Mouse (Mus musculus) limb, embryonic 15.5 days (tissue): Measurements from ENCODE around the gene Tigit. TPM values are rescaled to one million over a fixed set of nuclear protein-coding genes. Genes with fewer than 3 reads are reported as not detected.

Source experiments
- ATAC-seq: fragments of 200-750 bp; cut with Nextera tagmentation; 2 replicates; pipeline ENCODE4 v1.8.0; 2017; ENCODE audit warnings: low read depth, moderate TSS enrichment; ENCODE audit not compliant: insufficient number of reproducible peaks, low FRiP score, low TSS enrichment
- H3K27ac ChIP-seq: fragments of 300-500 bp; sonication (generic); 2 replicates; pipeline ENCODE4 v1.5.1; 2015; ENCODE audit warnings: moderate library complexity, mild to moderate bottlenecking, inconsistent platforms
- H3K27me3 ChIP-seq: fragments of 300-500 bp; sonication (generic); 2 replicates; pipeline ENCODE4 v1.6.1; 2015; ENCODE audit warnings: inconsistent platforms
- H3K36me3 ChIP-seq: fragments of 300-500 bp; sonication (generic); 2 replicates; pipeline ENCODE4 v1.6.1; 2015; ENCODE audit warnings: inconsistent platforms
- H3K4me1 ChIP-seq: fragments of 300-500 bp; sonication (generic); 2 replicates; pipeline ENCODE4 v1.6.1; 2015; ENCODE audit warnings: inconsistent platforms
- H3K4me2 ChIP-seq: fragments of 300-500 bp; sonication (generic); 2 replicates; pipeline ENCODE4 v1.6.1; 2015; ENCODE audit warnings: mild to moderate bottlenecking, inconsistent platforms
- H3K4me3 ChIP-seq: fragments of 300-500 bp; sonication (generic); 2 replicates; pipeline ENCODE4 v1.5.1; 2015; ENCODE audit warnings: mild to moderate bottlenecking, inconsistent platforms
- H3K9ac ChIP-seq: fragments of 300-500 bp; sonication (generic); 2 replicates; pipeline ENCODE4 v1.6.1; 2015; ENCODE audit warnings: inconsistent platforms
- H3K9me3 ChIP-seq: fragments of 300-500 bp; sonication (generic); 2 replicates; pipeline ENCODE4 v1.6.1; 2016; ENCODE audit warnings: inconsistent platforms
- WGBS: fragments of 180-500 bp; shearing (Covaris S2); methylation state at CpG from one replicate; pipeline ENCODE4 v1.1.7; 2015; 5-methylcytosine and 5-hydroxymethylcytosine counted together
- microRNA counts: library from miRNA; unstranded; fragments of <30 nt; microRNA quantifications from one replicate; lab custom pipeline; 2016
- microRNA-seq: library from miRNA; unstranded; fragments of <30 nt; microRNA quantifications from one replicate; pipeline ENCODE4, GENCODE M21; 2016
- polyA plus RNA-seq: library from polyadenylated mRNA; unstranded; fragments of >200 nt; fragmentation: Nextera tagmentation; extraction: Ambion mirVana; gene quantifications from 2 replicates; pipeline ENCODE4 v1.2.1, GENCODE M21; 2015

Tigit gene
- polyA plus RNA-seq, 1 experiment from 2014 or later: not detected

DNA sequence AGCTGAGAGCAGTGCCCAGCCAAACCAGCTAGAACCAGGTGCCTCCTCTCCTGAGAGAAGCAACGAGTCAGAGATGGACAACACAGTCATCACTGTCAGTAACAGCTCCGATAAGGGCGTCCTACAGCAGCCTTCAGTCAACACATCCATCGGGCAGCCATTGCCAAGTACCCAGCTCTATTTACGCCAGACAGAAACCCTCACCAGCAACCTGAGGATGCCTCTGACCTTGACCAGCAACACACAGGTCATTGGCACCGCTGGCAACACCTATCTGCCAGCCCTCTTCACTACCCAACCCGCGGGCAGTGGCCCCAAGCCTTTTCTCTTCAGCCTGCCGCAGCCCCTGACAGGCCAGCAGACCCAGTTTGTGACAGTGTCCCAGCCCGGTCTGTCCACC lies 53.6 kb downstream of the Tigit start:
- 91% methylated on average over 10 of the region's 10 CpGs for WGBS
- Histone ChIP-seq H3K36me3 (peaks cover 12% of the 10 kb centered on the region; the same call in 1 of the 2 replicates), H3K4me3 (no peak overlapping the region), H3K9ac (no peak overlapping the region), H3K27ac (no peak overlapping the region), H3K27me3 (no peaks in the 10 kb centered on the region), H3K4me2 (no peak overlapping the region), H3K4me1 (no peaks in the 10 kb centered on the region), H3K9me3 (no peaks in the 10 kb centered on the region)
- ATAC-seq: no peak

DNA sequence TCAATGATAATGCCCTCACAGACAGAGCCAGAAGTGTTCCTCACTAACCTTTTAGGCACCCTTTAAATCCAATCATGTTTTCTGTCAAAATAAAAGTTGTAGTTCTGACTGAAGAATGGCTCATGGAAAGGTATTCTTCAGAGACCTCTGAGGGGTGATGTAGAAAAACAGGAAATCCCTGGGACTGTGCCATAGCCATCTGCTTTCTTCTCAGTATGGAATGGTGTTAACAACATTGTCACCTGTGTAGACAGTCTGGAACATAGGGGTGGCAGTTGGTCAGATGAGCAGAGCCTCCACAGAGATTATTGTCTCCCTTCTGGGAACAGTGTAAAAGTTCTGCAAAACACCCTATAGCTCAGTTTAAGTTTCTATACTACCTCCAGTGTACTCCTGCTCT lies 55.9 kb downstream of the Tigit start:
- H3K4me3 ChIP-seq: no peak overlapping the region
- peaks cover 12% of the 10 kb centered on the region; the same call in 1 of the 2 replicates for H3K36me3 ChIP-seq
- no peak overlapping the region for H3K9ac ChIP-seq
- peaks cover 7% of the 10 kb centered on the region; the same call in 1 of the 2 replicates for H3K4me1 ChIP-seq
- no peaks in the 10 kb centered on the region for H3K9me3 ChIP-seq
- no peak for ATAC-seq
- no peak overlapping the region for H3K27ac ChIP-seq
- no peak overlapping the region for H3K4me2 ChIP-seq
- no peaks in the 10 kb centered on the region for H3K27me3 ChIP-seq

DNA sequence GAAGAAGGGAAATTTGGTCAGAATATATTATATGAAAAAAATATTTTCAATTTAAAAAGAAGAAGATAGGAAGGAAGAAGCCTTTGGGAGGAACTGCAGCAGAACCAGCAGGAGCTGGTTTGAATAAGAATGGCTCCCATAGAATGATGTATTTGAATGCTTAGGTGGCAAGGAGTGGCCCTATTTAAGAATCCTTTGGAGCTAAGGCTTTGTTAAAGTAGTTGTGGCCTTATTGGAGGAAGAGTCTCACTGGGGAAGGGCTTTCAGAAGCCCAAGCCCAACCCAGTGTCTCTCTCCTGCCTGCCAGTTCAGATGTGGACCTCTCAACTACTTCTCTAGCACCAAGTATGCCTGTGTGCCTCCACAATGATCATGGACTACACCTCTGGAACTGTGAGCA lies 56.9 kb downstream of the Tigit start:
- no peaks in the 10 kb centered on the region for H3K27me3 ChIP-seq
- H3K36me3 ChIP-seq: peaks cover 12% of the 10 kb centered on the region; the same call in 1 of the 2 replicates
- ATAC-seq: no peak

DNA sequence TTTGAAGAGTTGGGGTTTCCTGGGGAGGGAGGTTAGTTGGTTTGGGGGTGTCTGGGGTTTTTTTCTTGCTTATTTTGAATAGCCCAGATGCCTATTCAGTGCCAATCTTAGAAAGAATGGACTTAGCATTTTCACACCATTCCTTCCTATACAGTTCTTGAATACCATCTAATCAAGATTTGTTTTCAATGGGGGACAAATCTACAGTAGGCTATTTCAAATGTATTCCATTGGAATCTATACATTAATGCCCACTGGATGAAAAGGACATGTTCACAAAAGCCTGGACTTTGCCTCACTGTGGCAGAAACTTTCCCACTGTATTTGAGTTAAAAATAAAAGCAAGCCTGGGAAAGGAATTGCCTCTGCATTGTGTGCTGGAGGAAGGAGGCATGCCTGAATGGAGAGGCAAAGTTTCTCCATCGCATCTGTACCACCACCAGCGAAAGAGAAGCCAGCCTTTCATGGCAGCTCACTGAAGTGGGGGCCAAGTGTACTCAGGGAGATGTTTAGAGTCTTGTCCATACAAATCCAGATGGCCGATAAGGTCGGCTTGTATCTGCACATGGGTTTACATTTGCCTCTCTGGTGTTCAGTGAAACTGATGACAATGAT lies 59.4 kb downstream of the Tigit start:
- Histone ChIP-seq H3K27ac (no peak overlapping the region), H3K9me3 (no peaks in the 10 kb centered on the region), H3K9ac (no peak overlapping the region), H3K27me3 (no peaks in the 10 kb centered on the region), H3K4me1 (peaks cover 7% of the 10 kb centered on the region; the same call in 1 of the 2 replicates), H3K4me3 (no peak overlapping the region), H3K4me2 (no peak overlapping the region), H3K36me3 (0 out of 2 replicates have a peak, but pooled peaks cover under 1% of the 10 kb centered on the region)
- ATAC-seq: no peak
- 75% methylated on average over 4 of the region's 4 CpGs for WGBS

More for the DNA sequence above, 56.9 kb downstream of the Tigit start:
- Histone ChIP-seq H3K9me3 (no peaks in the 10 kb centered on the region), H3K27ac (no peak overlapping the region), H3K9ac (no peak overlapping the region), H3K4me3 (no peak overlapping the region), H3K4me1 (peaks cover 7% of the 10 kb centered on the region; the same call in 1 of the 2 replicates), H3K4me2 (no peak overlapping the region)

DNA sequence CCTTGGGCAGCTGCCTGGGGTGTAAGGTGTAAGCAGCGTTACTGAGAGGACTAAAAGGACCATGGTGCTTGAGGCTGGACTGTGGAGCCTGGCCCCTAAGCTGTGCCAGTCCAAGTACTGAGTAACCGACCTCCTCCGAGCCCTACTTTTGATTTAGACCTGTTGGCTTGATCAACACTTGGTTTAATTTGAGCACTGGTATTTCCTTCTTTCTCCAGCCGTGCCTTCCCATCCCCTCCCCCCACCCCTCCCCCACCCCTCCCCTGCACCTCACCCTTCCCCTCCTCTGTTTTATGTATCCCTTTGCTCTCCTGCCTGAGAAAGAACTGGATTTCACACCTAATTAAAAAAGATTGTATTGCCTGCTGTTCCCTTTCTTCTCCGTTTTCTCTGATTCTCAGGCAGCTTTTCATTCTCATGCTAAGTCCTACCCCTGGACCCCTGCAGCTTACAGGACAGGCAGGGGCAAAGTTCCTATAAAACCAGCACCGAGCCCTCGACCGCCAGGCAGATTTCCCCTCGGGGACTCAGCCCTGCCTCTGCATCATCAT lies 60.3 kb downstream of the Tigit start:
- H3K4me3 ChIP-seq: no peak overlapping the region
- WGBS: 11% methylated on average over 9 of the region's 9 CpGs
- no peak for ATAC-seq

DNA sequence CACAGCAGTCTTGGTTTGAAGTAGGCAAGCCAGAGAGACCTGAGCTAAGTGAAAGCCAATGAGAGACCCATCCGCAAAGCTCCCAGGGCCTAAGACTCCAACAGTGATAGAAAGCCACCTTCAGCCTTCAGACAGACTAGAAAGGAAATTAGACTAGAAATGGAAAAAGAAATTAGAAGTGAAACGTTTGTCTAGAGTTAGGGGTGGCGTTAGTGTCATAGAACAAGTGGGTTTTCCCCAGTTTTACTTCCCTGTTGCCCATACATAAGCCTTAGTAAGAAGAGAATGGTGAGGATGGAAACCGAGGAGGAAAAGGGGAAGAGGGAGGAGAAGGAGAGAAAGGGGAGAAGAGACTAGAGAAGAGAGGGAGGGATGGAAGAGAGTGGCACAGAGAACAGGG lies 61.4 kb downstream of the Tigit start:
- no peak for ATAC-seq
- Histone ChIP-seq H3K9ac (no peak overlapping the region), H3K4me3 (no peak overlapping the region), H3K36me3 (no peaks in the 10 kb centered on the region), H3K27ac (no peak overlapping the region), H3K4me1 (peaks cover 7% of the 10 kb centered on the region; the same call in 1 of the 2 replicates), H3K27me3 (no peaks in the 10 kb centered on the region), H3K4me2 (no peak overlapping the region), H3K9me3 (no peaks in the 10 kb centered on the region)
- WGBS: 70% methylated on average over 4 of the region's 4 CpGs

More for the DNA sequence above, 60.3 kb downstream of the Tigit start:
- H3K4me1 ChIP-seq: peaks cover 7% of the 10 kb centered on the region; the same call in 1 of the 2 replicates
- no peaks in the 10 kb centered on the region for H3K27me3 ChIP-seq
- H3K9me3 ChIP-seq: no peaks in the 10 kb centered on the region
- H3K27ac ChIP-seq: no peak overlapping the region
- H3K36me3 ChIP-seq: no peaks in the 10 kb centered on the region
- H3K4me2 ChIP-seq: no peak overlapping the region
- H3K9ac ChIP-seq: no peak overlapping the region

DNA sequence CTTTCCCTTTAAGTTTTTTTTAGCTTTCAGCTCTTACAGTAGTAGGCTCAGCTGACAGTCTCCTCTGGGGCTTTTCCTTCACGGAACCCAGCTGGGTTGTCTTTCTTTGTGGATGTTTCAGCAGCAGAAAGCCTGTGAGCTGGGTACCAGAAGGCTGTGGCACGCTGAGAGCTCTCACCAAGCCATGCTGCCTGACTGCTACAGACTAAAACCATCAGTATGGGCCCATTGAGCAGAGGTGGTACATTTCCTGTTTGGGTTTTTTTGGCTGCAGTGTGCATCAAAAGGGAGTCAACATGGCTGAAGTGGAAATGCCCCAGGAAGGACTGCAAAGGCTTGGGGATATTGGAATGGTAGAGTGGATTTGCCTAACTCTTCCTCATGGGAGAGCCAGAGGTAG lies 64.2 kb downstream of the Tigit start:
- Histone ChIP-seq H3K4me2 (no peak overlapping the region), H3K4me3 (no peak overlapping the region), H3K27me3 (no peaks in the 10 kb centered on the region), H3K27ac (no peak overlapping the region), H3K9ac (no peak overlapping the region), H3K9me3 (no peaks in the 10 kb centered on the region), H3K4me1 (peaks cover 7% of the 10 kb centered on the region; the same call in 1 of the 2 replicates), H3K36me3 (no peaks in the 10 kb centered on the region)
- ATAC-seq: no peak
- 75% methylated on average over 2 of the region's 2 CpGs for WGBS

MicroRNAs encoded within 50 kb of the gene (microRNA counts, 519-probe panel; counts per million panel counts)
- microRNA mmu-miR-568 (lab: Ali Mortazavi, UCI): not detected

Small RNAs within 50 kb of the gene (microRNA-seq; reads per million reads assigned to microRNA genes)
- not detected for gene Mir568

Other genes starting within 250 kb of the Tigit start
- gene Drd3, start 89.9 kb upstream of the Tigit start, polyA plus RNA-seq: 0.13 TPM in 1 of 2 replicates, not detected in the other
- 9.8 and 14.2 TPM in 2 replicates for gene Ccdc191, start 225.7 kb upstream of the Tigit start, polyA plus RNA-seq